Mouse (Mus musculus) brain, embryonic 14.5 days (tissue): ENCODE measurements at regions not wholly inside any gene's neighbourhood (a gene's known extent, or its start where the extent isn't known, plus 50 kb on each side); places are given as distances from the start of the nearest gene placed in this dataset.

ENCODE experiments used
- CTCF ChIP-seq: fragments of 200-500 bp; IDR thresholded peaks from 2 replicates; pipeline ENCODE4 v1.5.1; 2012; ENCODE audit warnings: inconsistent platforms, mild to moderate bottlenecking, moderate library complexity, borderline replicate concordance; ENCODE audit not compliant: insufficient read depth, insufficient read length; ENCODE audit errors: extremely low read depth
- POLR2A ChIP-seq: fragments of 200-500 bp; IDR thresholded peaks from 2 replicates; pipeline ENCODE4 v1.6.1; 2012; ENCODE audit warnings: mild to moderate bottlenecking, inconsistent platforms, borderline replicate concordance; ENCODE audit not compliant: poor library complexity, insufficient read depth, insufficient read length, severe bottlenecking; ENCODE audit errors: extremely low read depth

- no peak for TF ChIP-seq POLR2A
- no peak for TF ChIP-seq CTCF
Observed at GRCm38 (mm10) chr1:77265677-77266076, 249.2 kb downstream of the Epha4 start.
